Comparison of ENCODE assay signal across 31 mouse cellular contexts in the genomic region with DNA sequence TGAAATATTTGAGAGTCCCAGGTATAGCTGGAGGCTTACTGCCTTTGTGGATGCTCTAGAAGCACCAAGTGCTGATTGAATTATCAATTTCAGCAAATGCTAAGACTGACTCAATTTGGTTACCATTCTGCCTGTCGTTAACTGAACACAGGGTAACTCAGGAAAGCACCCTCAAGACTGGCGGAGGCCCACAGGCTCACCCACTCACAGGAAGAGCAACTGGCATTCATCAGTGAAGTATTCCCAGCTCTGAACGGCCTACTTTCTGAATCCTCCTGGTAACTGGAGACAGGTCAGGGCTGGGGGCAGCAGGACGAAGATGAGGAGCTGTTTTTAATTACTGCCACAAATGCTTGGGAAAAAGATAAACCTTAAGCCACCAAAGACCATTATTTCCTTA.
"Had no signal": no experiment of that assay in that cellular context is flagged by ENCODE, and none has a peak within 500 bp of the region (broad histone marks: within the 10 kb centered on the region; RNA-seq: fewer than 3 reads in every experiment).

No protein-coding gene starts in this region.

- H3K4me3 ChIP-seq: limb, embryonic 10.5 days; limb, embryonic 12.5 days; limb, embryonic 13.5 days; limb, embryonic 15.5 days; liver, embryonic 12.5 days; liver, embryonic 13.5 days; liver, embryonic 15.5 days; lung, embryonic 15.5 days; megakaryocyte, embryonic 14.5 days; midbrain, embryonic 10.5 days; midbrain, embryonic 12.5 days; midbrain, embryonic 13.5 days; midbrain, embryonic 15.5 days; myocyte; neural tube, embryonic 12.5 days; neural tube, embryonic 13.5 days had no signal

- H3K27me3 ChIP-seq: limb, embryonic 12.5 days; limb, embryonic 13.5 days; limb, embryonic 15.5 days; liver, embryonic 12.5 days; liver, embryonic 13.5 days; liver, embryonic 15.5 days; lung, embryonic 15.5 days; megakaryocyte, embryonic 14.5 days; midbrain, embryonic 12.5 days; midbrain, embryonic 13.5 days; midbrain, embryonic 15.5 days; neural tube, embryonic 12.5 days; neural tube, embryonic 13.5 days had no signal

- H3K4me1 ChIP-seq: limb, embryonic 12.5 days; limb, embryonic 13.5 days; limb, embryonic 15.5 days; liver, embryonic 12.5 days; liver, embryonic 13.5 days; liver, embryonic 15.5 days; midbrain, embryonic 10.5 days; midbrain, embryonic 12.5 days; midbrain, embryonic 13.5 days; midbrain, embryonic 15.5 days; neural tube, embryonic 12.5 days had no signal

- ATAC-seq: liver, embryonic 12.5 days; liver, postnatal 0 days; lung, postnatal 0 days; midbrain, embryonic 13.5 days; midbrain, embryonic 15.5 days; midbrain, embryonic 16.5 days had no signal

- DNase-seq: left cerebral cortex, postnatal 4 days; liver; liver, embryonic 13.5 days; liver, postnatal 0 days; lung, adult 18-20 months; lung, adult 2 months; lung, embryonic 14.5 days; lung, postnatal 10 days; lung, postnatal 14 days; lung, postnatal 36 days; lung, postnatal 4 days; midbrain, embryonic 14.5 days had no signal

- H3K27ac ChIP-seq: limb, embryonic 10.5 days; limb, embryonic 12.5 days; limb, embryonic 13.5 days; limb, embryonic 15.5 days; liver, embryonic 12.5 days; liver, embryonic 13.5 days; liver, embryonic 14.5 days; liver, embryonic 15.5 days; lung, embryonic 15.5 days; macrophage; midbrain, embryonic 10.5 days; midbrain, embryonic 12.5 days; midbrain, embryonic 13.5 days; midbrain, embryonic 15.5 days; neural tube, embryonic 12.5 days; neural tube, embryonic 13.5 days had no signal

- H3K9me3 ChIP-seq: limb, embryonic 10.5 days; limb, embryonic 12.5 days; limb, embryonic 15.5 days; liver, embryonic 12.5 days; liver, embryonic 13.5 days; liver, embryonic 15.5 days; lung, embryonic 15.5 days; megakaryocyte, embryonic 14.5 days; midbrain, embryonic 10.5 days; midbrain, embryonic 12.5 days; midbrain, embryonic 13.5 days; midbrain, embryonic 15.5 days; neural tube, embryonic 12.5 days; neural tube, embryonic 13.5 days had no signal
